Comparison of ENCODE assay signal across 7 mouse cellular contexts in genomic region chr10:122883823-122884743, GRCm38 (mm10).
A peak's percentile ranks its signal among the peaks of the same experiment; 100 is the strongest.
DNase-seq lines count a peak whose midpoint lies in the region; ATAC-seq and TF ChIP-seq lines count a peak whose summit lies in the region.

No protein-coding gene starts in this region.

- 3% methylated on average over 15 of the region's 15 CpGs for WGBS in hindbrain, embryonic 15.5 days
- 3% methylated on average over 15 of the region's 15 CpGs for WGBS in midbrain, embryonic 16.5 days

- peak overlapping the region; percentile 48 for H3K27ac ChIP-seq in cortical plate, adult 2 months (ENCODE audit: insufficient read depth, low read length)
- H3K27ac ChIP-seq in hindbrain, embryonic 15.5 days (replicated peaks) = peak overlapping the region; percentile 95
- H3K27ac ChIP-seq in midbrain, embryonic 16.5 days (ENCODE audit: low read length) = peak overlapping the region; percentile 95

- H3K27me3 ChIP-seq in hindbrain, embryonic 15.5 days = no peaks in the 10 kb centered on the region
- H3K27me3 ChIP-seq in midbrain, embryonic 16.5 days (ENCODE audit: control insufficient read depth, insufficient read depth, low read depth, low read length) = no peaks in the 10 kb centered on the region

- no peaks in the 10 kb centered on the region for H3K36me3 ChIP-seq in hindbrain, embryonic 15.5 days
- no peaks in the 10 kb centered on the region for H3K36me3 ChIP-seq in midbrain, embryonic 16.5 days (ENCODE audit: control insufficient read depth, insufficient read depth, low read length)

- H3K9me3 ChIP-seq in hindbrain, embryonic 15.5 days = no peaks in the 10 kb centered on the region
- no peaks in the 10 kb centered on the region for H3K9me3 ChIP-seq in midbrain, embryonic 16.5 days (replicated peaks; ENCODE audit: control insufficient read depth, low read length, poor library complexity, severe bottlenecking)

- DNase-seq in adrenal gland, postnatal 36 days = peak; percentile 31 to 47
- DNase-seq in gastrocnemius, adult 18-20 months (ENCODE audit: low spot score) = peak; percentile 32
- peak; percentile 67 to 69 for DNase-seq in layer of hippocampus, postnatal 36 days
- peak; percentile 46 for DNase-seq in testis, postnatal 14 days (ENCODE audit: low spot score)

- peak overlapping the region; percentile 35 for H3K4me2 ChIP-seq in hindbrain, embryonic 15.5 days
- peak overlapping the region; percentile 17 for H3K4me2 ChIP-seq in midbrain, embryonic 16.5 days (ENCODE audit: low read length)

- peak overlapping the region; percentile 9 for H3K9ac ChIP-seq in hindbrain, embryonic 15.5 days
- H3K9ac ChIP-seq in midbrain, embryonic 16.5 days (ENCODE audit: low read depth, low read length) = peak overlapping the region; percentile 60

- no peak overlapping the region for H3K4me3 ChIP-seq in cortical plate, adult 2 months (ENCODE audit: insufficient read depth, low read length)
- no peak overlapping the region for H3K4me3 ChIP-seq in hindbrain, embryonic 15.5 days
- no peak overlapping the region for H3K4me3 ChIP-seq in midbrain, embryonic 16.5 days (ENCODE audit: low read depth, low read length)

- ATAC-seq in hindbrain, embryonic 15.5 days (ENCODE audit: low FRiP score, low read depth) = peak; percentile 72
- peak; percentile 83 for ATAC-seq in midbrain, embryonic 16.5 days

- TF ChIP-seq CTCF in cortical plate, adult 2 months (IDR thresholded peaks at IDR 0.05; ENCODE audit: extremely low read depth, insufficient read depth, low read length) = no peak

- TF ChIP-seq POLR2A in cortical plate, adult 2 months (IDR thresholded peaks at IDR 0.05; ENCODE audit: extremely low read depth, insufficient read depth, low read length) = no peak

- peaks cover 15% of the 10 kb centered on the region for H3K4me1 ChIP-seq in cortical plate, adult 2 months (ENCODE audit: control insufficient read depth, insufficient read depth, low read length)
- peaks cover 72% of the 10 kb centered on the region for H3K4me1 ChIP-seq in hindbrain, embryonic 15.5 days (replicated peaks)
- peaks cover 47% of the 10 kb centered on the region for H3K4me1 ChIP-seq in midbrain, embryonic 16.5 days (ENCODE audit: control insufficient read depth, insufficient read depth, low read length)
